In genomic region chr1:20951300-20951763, GRCm38 (mm10) we compare ENCODE assay signal across 9 mouse cellular contexts. TPM values are rescaled to one million over a fixed set of nuclear protein-coding genes. Genes with fewer than 3 reads are reported as not detected.
DNase-seq lines count a peak whose midpoint lies in the region; ATAC-seq lines count a peak whose summit lies in the region.
"Had no signal": no experiment of that assay in that cellular context is flagged by ENCODE, and none has a peak within 500 bp of the region (broad histone marks: within the 10 kb centered on the region; RNA-seq: fewer than 3 reads in every experiment).

Efhc1 (plus strand) TSS chr1:20951626.

- DNase-seq in CD4-positive helper T cell, adult 2 months (ENCODE audit: low read depth, low spot score) = peak; percentile 86
- peak; percentile 92 for DNase-seq in liver
- peak; percentile 83 to 86 for DNase-seq in spleen, postnatal 36 days (ENCODE audit: low spot score in 2 of 2)

- H3K27ac ChIP-seq in brown adipose tissue, adult 24 weeks (replicated peaks; ENCODE audit: low read depth, low read length) = peak within 1 kb of the TSS; percentile 11; the same call in 1 of the 2 replicates
- peak within 1 kb of the TSS; percentile 44; the same call in 1 of the 2 replicates for H3K27ac ChIP-seq in heart, embryonic 12.5 days (ENCODE audit: poor library complexity, severe bottlenecking)
- H3K27ac ChIP-seq in kidney, embryonic 16.5 days (ENCODE audit: low read length) = peak within 1 kb of the TSS; percentile 56

- under 1% methylated on average over 22 of the region's 23 CpGs for WGBS in heart, embryonic 12.5 days
- WGBS in kidney, embryonic 16.5 days = under 1% methylated on average over 22 of the region's 23 CpGs

- no peaks in the 10 kb centered on the region for H3K9me3 ChIP-seq in heart, embryonic 12.5 days (replicated peaks)
- H3K9me3 ChIP-seq in kidney, embryonic 16.5 days (ENCODE audit: low read length) = no peaks in the 10 kb centered on the region

- H3K27me3 ChIP-seq in heart, embryonic 12.5 days (replicated peaks) = no peaks in the 10 kb centered on the region
- no peaks in the 10 kb centered on the region for H3K27me3 ChIP-seq in kidney, embryonic 16.5 days (ENCODE audit: insufficient read depth, low read length)
- H3K27me3 ChIP-seq: CH12.LX had no signal

- peak within 1 kb of the TSS; percentile 82 for H3K4me2 ChIP-seq in heart, embryonic 12.5 days
- peak within 1 kb of the TSS; percentile 72 for H3K4me2 ChIP-seq in kidney, embryonic 16.5 days (replicated peaks; ENCODE audit: low read depth, low read length)

- H3K9ac ChIP-seq in heart, embryonic 12.5 days = peak within 1 kb of the TSS; percentile 66
- H3K9ac ChIP-seq in kidney, embryonic 16.5 days (replicated peaks; ENCODE audit: low read length) = peak within 1 kb of the TSS; percentile 53

- peak within 1 kb of the TSS; percentile 66 for H3K4me3 ChIP-seq in brown adipose tissue, adult 24 weeks (ENCODE audit: insufficient read depth, low read depth, low read length)
- H3K4me3 ChIP-seq in heart, embryonic 12.5 days = peak within 1 kb of the TSS; percentile 60
- peak within 1 kb of the TSS; percentile 56 for H3K4me3 ChIP-seq in kidney, embryonic 16.5 days (ENCODE audit: low read length)

- H3K4me1 ChIP-seq in brown adipose tissue, adult 24 weeks (ENCODE audit: control insufficient read depth, insufficient read depth, insufficient read length, low read length) = 0 out of 2 replicates have a peak, but pooled peaks cover 2% of the 10 kb centered on the region
- peaks cover 4% of the 10 kb centered on the region; the same call in 1 of the 2 replicates for H3K4me1 ChIP-seq in heart, embryonic 12.5 days (replicated peaks)
- peaks cover 12% of the 10 kb centered on the region for H3K4me1 ChIP-seq in kidney, embryonic 16.5 days (ENCODE audit: insufficient read depth, low read length)

- ATAC-seq in erythroid progenitor cell, adult 5-6 weeks (replicated peaks; ENCODE audit: low FRiP score, poor library complexity, severe bottlenecking) = peak; percentile 64
- ATAC-seq in heart, embryonic 12.5 days (ENCODE audit: insufficient number of reproducible peaks, low FRiP score) = peak; percentile 95
- peak; percentile 98 for ATAC-seq in kidney, embryonic 16.5 days (ENCODE audit: low FRiP score, low TSS enrichment)
- peak; percentile 86 for ATAC-seq in monocyte, adult 5-6 weeks (replicated peaks; ENCODE audit: insufficient number of reproducible peaks, low FRiP score, low TSS enrichment, poor library complexity, severe bottlenecking)

- no peaks in the 10 kb centered on the region for H3K36me3 ChIP-seq in heart, embryonic 12.5 days
- H3K36me3 ChIP-seq in kidney, embryonic 16.5 days (ENCODE audit: insufficient read depth, low read length) = no peaks in the 10 kb centered on the region

RNA-seq across cellular contexts. Expression of gene Efhc1, which starts in this region (rescaled TPM):
- 0.99 TPM in 1 of 2 replicates, not detected in the other for polyA plus RNA-seq in brown adipose tissue, adult 24 weeks (2012; ENCODE audit: insufficient read depth, insufficient read length, missing spikeins)
- not detected in 2 replicates for total RNA-seq in erythroid progenitor cell, adult 5-6 weeks (2015; ENCODE audit: low replicate concordance)
- total RNA-seq in erythroid progenitor cell, adult 5-6 weeks (2017; ENCODE audit: low replicate concordance) = not detected in 2 replicates
- polyA plus RNA-seq in heart, embryonic 12.5 days (2016; fragmentation: Nextera tagmentation; extraction: Ambion mirVana) = 0.99 and 1.1 TPM in 2 replicates
- 2.5 and 2.6 TPM in 2 replicates for polyA plus RNA-seq in kidney, embryonic 16.5 days (2015; fragmentation: Nextera tagmentation; extraction: Ambion mirVana)
- 0.39 TPM in 1 of 3 replicates, not detected in the others for total RNA-seq in monocyte, adult 5-6 weeks (2017)
- total RNA-seq: CH12.LX had no signal

Comparison
In these comparisons a context has a peak if more than half of its experiments do, and no peak if none do; other contexts are left out.
1. Peak in every context shown above with its lines: DNase-seq, ATAC-seq, H3K4me3 ChIP-seq and H3K27ac ChIP-seq.
2. Peak in ATAC-seq in erythroid progenitor cell, adult 5-6 weeks; RNA of the gene not detected or under 1 TPM.
3. Peak in ATAC-seq in monocyte, adult 5-6 weeks; RNA of the gene not detected or under 1 TPM.